Mouse (Mus musculus) liver, embryonic 11.5 days (tissue): ENCODE results near the gene Use1. TPM values are rescaled to one million over a fixed set of nuclear protein-coding genes. Genes with fewer than 3 reads are reported as not detected.

Experiments used
- ATAC-seq: fragments of 200-750 bp; cut with Nextera tagmentation; replicated peaks from 2 replicates; pipeline ENCODE4 v1.8.0; 2017; ENCODE audit warnings: moderate number of reproducible peaks, mild to moderate bottlenecking, moderate TSS enrichment, moderate library complexity; ENCODE audit not compliant: low FRiP score
- DNase-seq: peaks from one replicate; pipeline ENCODE4 v3.0.0-alpha.2; 2017; ENCODE audit warnings: low spot score
- H3K27ac ChIP-seq: fragments of 300-500 bp; sonication (generic); 2 replicates; pipeline ENCODE4 v1.5.1; 2014; ENCODE audit warnings: mild to moderate bottlenecking, low read depth, low read length, control low read depth
- H3K27me3 ChIP-seq: fragments of 300-500 bp; sonication (generic); replicated peaks from 2 replicates; pipeline ENCODE4 v1.6.1; 2014; ENCODE audit warnings: low read length, mixed read lengths; ENCODE audit not compliant: control insufficient read depth, insufficient read depth
- H3K36me3 ChIP-seq: fragments of 300-500 bp; sonication (generic); 2 replicates; pipeline ENCODE4 v1.6.1; 2014; ENCODE audit warnings: mild to moderate bottlenecking, low read length, moderate library complexity, mixed read lengths; ENCODE audit not compliant: control insufficient read depth, insufficient read depth
- H3K4me1 ChIP-seq: fragments of 300-500 bp; sonication (generic); replicated peaks from 2 replicates; pipeline ENCODE4 v1.6.1; 2014; ENCODE audit warnings: low read length, mixed read lengths; ENCODE audit not compliant: control insufficient read depth, insufficient read depth
- H3K4me2 ChIP-seq: fragments of 300-500 bp; sonication (generic); 2 replicates; pipeline ENCODE4 v1.6.1; 2014; ENCODE audit warnings: mild to moderate bottlenecking, control low read depth, moderate library complexity
- H3K4me3 ChIP-seq: fragments of 300-500 bp; sonication (generic); 2 replicates; pipeline ENCODE4 v1.5.1; 2014; ENCODE audit warnings: low read depth, low read length, control low read depth
- H3K9ac ChIP-seq: fragments of 300-500 bp; sonication (generic); 2 replicates; pipeline ENCODE4 v1.6.1; 2014; ENCODE audit warnings: low read depth, low read length, control low read depth
- H3K9me3 ChIP-seq: fragments of 300-500 bp; sonication (generic); 2 replicates; pipeline ENCODE4 v1.6.1; 2016; ENCODE audit warnings: low read length, inconsistent platforms, mixed read lengths; ENCODE audit not compliant: control insufficient read depth
- WGBS: fragments of 180-500 bp; shearing (Covaris S2); extraction: QIAGEN DNeasy Blood & Tissue Kit; methylation state at CpG from one replicate; pipeline ENCODE4 v1.1.7; 2014; 5-methylcytosine and 5-hydroxymethylcytosine counted together
- polyA plus RNA-seq: library from polyadenylated mRNA; unstranded; fragments of >200 nt; fragmentation: Nextera tagmentation; extraction: Ambion mirVana; gene quantifications from 2 replicates; pipeline ENCODE4 v1.2.1, GENCODE M21; 2014

Use1 gene
- polyA plus RNA-seq, 1 experiment from 2014 or later, result 97.8 TPM

GRCm38 (mm10) chr8:71411535-71412273 lies 45.1 kb downstream of the Use1 start:
- ATAC-seq (no peak; the same call in 1 of the 2 replicates), DNase-seq (peak; percentile 41)
- Histone ChIP-seq H3K4me2 (no peak overlapping the region), H3K4me3 (no peak overlapping the region), H3K27me3 (no peaks in the 10 kb centered on the region), H3K27ac (no peak overlapping the region), H3K36me3 (peaks cover 21% of the 10 kb centered on the region; the same call in 1 of the 2 replicates), H3K9ac (no peak overlapping the region), H3K4me1 (peaks cover 6% of the 10 kb centered on the region), H3K9me3 (no peaks in the 10 kb centered on the region)
- 42% methylated on average over 11 of the region's 11 CpGs for WGBS

Other genes starting within 250 kb of the Use1 start
- gene Myo9b, start 94.1 kb upstream of the Use1 start, polyA plus RNA-seq, result 19.0 and 20.2 TPM in 2 replicates
- gene Haus8, start 93.9 kb upstream of the Use1 start, polyA plus RNA-seq, result 73.3 and 77.0 TPM in 2 replicates
- gene Ocel1, start 4.5 kb downstream of the Use1 start, polyA plus RNA-seq, result 5.8 and 6.9 TPM in 2 replicates
- gene Nr2f6, start 15.1 kb downstream of the Use1 start, polyA plus RNA-seq, result 43.7 and 44.6 TPM in 2 replicates
- 6.6 and 6.7 TPM in 2 replicates for gene Ushbp1, start 29.0 kb downstream of the Use1 start, polyA plus RNA-seq
- 102 and 111 TPM in 2 replicates for gene Babam1, start 30.0 kb downstream of the Use1 start, polyA plus RNA-seq
- 43.9 and 52.9 TPM in 2 replicates for gene Ankle1, start 39.2 kb downstream of the Use1 start, polyA plus RNA-seq
- 20.6 and 21.4 TPM in 2 replicates for gene Abhd8, start 96.8 kb downstream of the Use1 start, polyA plus RNA-seq
- 215 and 229 TPM in 2 replicates for gene Mrpl34, start 98.1 kb downstream of the Use1 start, polyA plus RNA-seq
- gene Dda1, start 102.4 kb downstream of the Use1 start, polyA plus RNA-seq, result 94.1 and 98.2 TPM in 2 replicates
- gene Ano8, start 119.1 kb downstream of the Use1 start, polyA plus RNA-seq, result 0.60 and 0.96 TPM in 2 replicates
- gene Gtpbp3, start 121.3 kb downstream of the Use1 start, polyA plus RNA-seq, result 9.5 and 10.4 TPM in 2 replicates
- 56.0 and 57.3 TPM in 2 replicates for gene Plvap, start 144.9 kb downstream of the Use1 start, polyA plus RNA-seq
- 0.16 and 0.44 TPM in 2 replicates for gene Ccdc194, start 158.9 kb downstream of the Use1 start, polyA plus RNA-seq
- 21.9 and 24.0 TPM in 2 replicates for gene Bst2, start 170.6 kb downstream of the Use1 start, polyA plus RNA-seq
- gene Mvb12a, start 176.1 kb downstream of the Use1 start, polyA plus RNA-seq, result 68.1 and 71.0 TPM in 2 replicates
- gene Tmem221, start 192.0 kb downstream of the Use1 start, polyA plus RNA-seq, result 0.53 and 1.1 TPM in 2 replicates
- gene Nxnl1, start 199.8 kb downstream of the Use1 start, polyA plus RNA-seq, result 0.23 and 0.30 TPM in 2 replicates
- 6.2 and 7.0 TPM in 2 replicates for gene Slc27a1, start 202.0 kb downstream of the Use1 start, polyA plus RNA-seq
- gene Pgls, start 225.3 kb downstream of the Use1 start, polyA plus RNA-seq, result 200 TPM in 2 replicates
- gene Fam129c, start 230.8 kb downstream of the Use1 start, polyA plus RNA-seq, result 0.88 and 3.8 TPM in 2 replicates
- 45.2 and 45.4 TPM in 2 replicates for gene Colgalt1, start 244.2 kb downstream of the Use1 start, polyA plus RNA-seq